Mouse (Mus musculus) layer of hippocampus, postnatal 36 days (tissue): ENCODE measurements around the gene Vsig10. TPM values are rescaled to one million over a fixed set of nuclear protein-coding genes. Genes with fewer than 3 reads are reported as not detected.

Source experiments
- DNase-seq, 2 experiments: peaks; one replicate each; pipeline ENCODE4 v3.0.0; 2022
- total RNA-seq, 2 experiments: library from RNA; stranded (reverse); gene quantifications; 2 replicates each; pipeline ENCODE4 v1.2.3; 2021

Vsig10 gene
- total RNA-seq, 2 experiments from 2014 or later, result 1.9 to 2.6 TPM

- DNase-seq, result peak in 1 of 2 experiments; percentile 21
These were observed 69.4 kb downstream of the Vsig10 start for GRCm38 (mm10) chr5:117388296-117388751.

- peak; percentile 94 for DNase-seq
These were observed 70.0 kb downstream of the Vsig10 start, which contains the start of gene Rfc5 for GRCm38 (mm10) chr5:117388877-117389276. Gene Rfc5 (minus strand): TSS chr5:117389047.

DNA sequence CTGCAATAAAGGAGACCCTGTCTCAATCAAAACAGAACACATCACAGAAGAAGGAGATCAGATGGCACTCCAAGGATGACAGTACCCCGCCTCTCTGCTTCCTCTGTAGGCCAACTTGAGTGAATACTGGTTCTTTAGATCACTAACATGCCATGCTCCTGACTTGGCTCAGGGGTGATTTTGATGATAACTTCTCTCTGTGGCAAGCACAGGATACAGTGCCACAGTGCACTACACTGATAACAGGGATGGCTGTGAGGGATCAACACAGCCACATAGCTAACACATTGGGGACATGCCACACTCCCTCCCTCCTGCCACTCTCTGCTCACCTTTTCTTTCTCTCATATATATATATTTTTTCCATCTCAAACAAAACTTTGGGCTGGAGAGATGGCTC is 72.0 kb downstream of the Vsig10 start:
- no peak for DNase-seq

- DNase-seq, result no peak
These were observed 77.0 kb downstream of the Vsig10 start for GRCm38 (mm10) chr5:117395834-117396233.

DNA sequence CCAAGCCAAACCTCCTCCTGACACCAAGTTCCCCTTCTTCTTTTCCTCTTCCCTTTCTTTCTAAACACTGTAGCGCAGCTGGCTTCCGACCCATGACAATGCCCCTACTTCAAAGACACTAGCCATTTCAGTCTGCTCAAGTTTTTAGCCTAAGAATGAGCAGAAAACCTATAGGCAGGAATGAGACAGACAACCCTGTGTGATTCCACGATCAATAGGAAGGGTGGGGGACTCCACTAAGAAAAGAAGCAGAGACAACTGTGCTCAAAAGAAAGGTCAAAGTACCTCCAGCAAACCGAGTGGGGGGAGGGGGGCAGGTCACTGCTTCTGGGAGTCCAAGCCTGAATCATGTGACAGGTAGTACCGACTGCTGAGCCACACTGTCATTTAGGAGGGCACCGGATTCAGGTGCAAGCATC is 77.7 kb downstream of the Vsig10 start:
- DNase-seq, result no peak

DNA sequence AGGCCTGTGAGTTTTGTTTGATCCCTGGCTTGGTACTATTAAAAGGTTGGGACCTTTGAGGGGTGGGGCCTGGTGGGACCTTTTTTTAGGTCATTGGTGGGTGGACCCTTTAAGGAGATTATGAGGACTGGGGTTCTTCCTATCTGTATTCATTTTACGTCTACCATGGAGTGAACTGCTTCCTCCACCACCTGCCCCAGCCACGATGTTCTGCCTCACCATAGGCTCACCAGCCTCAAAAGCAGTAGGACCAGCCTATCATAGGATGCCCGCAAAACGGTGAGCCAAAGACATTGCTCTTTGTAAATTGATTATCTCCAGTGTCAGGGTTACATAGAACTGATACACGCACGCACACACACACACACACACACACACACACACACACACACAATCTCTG is 78.5 kb downstream of the Vsig10 start:
- DNase-seq, result no peak

GRCm38 (mm10) chr5:117398007-117398550 is 79.2 kb downstream of the Vsig10 start:
- DNase-seq, result no peak

GRCm38 (mm10) chr5:117399281-117399680 is 80.4 kb downstream of the Vsig10 start:
- no peak for DNase-seq

DNA sequence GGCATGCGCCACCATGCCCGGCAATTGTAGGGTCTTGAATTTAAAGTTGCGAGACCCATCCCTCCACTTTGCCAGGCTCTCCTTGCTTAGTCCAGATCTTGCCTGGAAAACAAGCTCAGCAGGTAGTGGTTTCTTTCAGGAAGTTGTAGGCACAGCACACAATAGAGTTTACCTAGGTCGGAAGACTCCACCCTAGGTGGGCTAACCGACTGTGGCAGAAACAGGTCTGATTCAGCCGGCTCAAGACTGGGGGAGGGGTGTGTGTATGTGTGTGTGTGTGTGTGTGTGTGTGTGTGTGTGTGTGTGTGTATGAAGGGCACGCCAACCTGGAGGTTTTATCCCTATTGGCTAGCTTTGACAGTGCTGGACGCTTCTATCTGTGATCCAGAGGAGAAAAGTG is 84.7 kb downstream of the Vsig10 start:
- DNase-seq, result no peak

Other genes with a start within 250 kb of the Vsig10 start
- 100 to 1,000 TPM; 117 to 119 TPM for gene Suds3, start 203.0 kb upstream of the Vsig10 start, total RNA-seq
- 10 to 100 TPM; 55.3 to 63.5 TPM for gene Taok3, start 199.0 kb upstream of the Vsig10 start, total RNA-seq
- 100 to 1,000 TPM; 673 to 712 TPM for gene Pebp1, start 31.5 kb upstream of the Vsig10 start, total RNA-seq
- 100 to 1,000 TPM; 262 to 273 TPM for gene Wsb2, start 38.2 kb downstream of the Vsig10 start, total RNA-seq
- 10 to 100 TPM; 18.8 to 19.7 TPM for gene Rfc5, start 70.0 kb downstream of the Vsig10 start, total RNA-seq
- gene Ksr2, start 94.9 kb downstream of the Vsig10 start, total RNA-seq, result 10 to 100 TPM; 34.6 to 42.0 TPM